Mouse (Mus musculus): ENCODE measurements around the gene Gm17662. TPM values are rescaled to one million over a fixed set of nuclear protein-coding genes. Genes with fewer than 3 reads are reported as not detected.

The Gm17662 gene
- polyA plus RNA-seq, 1 experiment = not detected

GRCm38 (mm10) chr4:104824381-104825077 is 32.6 kb upstream of the Gm17662 start:
- DNase-seq = no peak
- H3K27ac ChIP-seq (ENCODE audit: insufficient read depth, low read length) = no peak overlapping the region
- TF ChIP-seq POLR2A (IDR thresholded peaks at IDR 0.05; ENCODE audit: borderline replicate concordance, insufficient read depth, low read length) (no peak), CTCF (IDR thresholded peaks at IDR 0.05; ENCODE audit: borderline replicate concordance, insufficient read depth, low read depth, low read length) (no peak)
- H3K4me3 ChIP-seq (replicated peaks; ENCODE audit: insufficient read depth, low read depth, low read length) = no peak overlapping the region
- H3K4me1 ChIP-seq (ENCODE audit: control insufficient read depth, insufficient read depth, low read length) = no peaks in the 10 kb centered on the region
- no peaks in the 10 kb centered on the region for H3K27me3 ChIP-seq (ENCODE audit: control insufficient read depth, insufficient read depth, low read length)
- 75% methylated on average over 7 of the region's 7 CpGs for WGBS

DNA sequence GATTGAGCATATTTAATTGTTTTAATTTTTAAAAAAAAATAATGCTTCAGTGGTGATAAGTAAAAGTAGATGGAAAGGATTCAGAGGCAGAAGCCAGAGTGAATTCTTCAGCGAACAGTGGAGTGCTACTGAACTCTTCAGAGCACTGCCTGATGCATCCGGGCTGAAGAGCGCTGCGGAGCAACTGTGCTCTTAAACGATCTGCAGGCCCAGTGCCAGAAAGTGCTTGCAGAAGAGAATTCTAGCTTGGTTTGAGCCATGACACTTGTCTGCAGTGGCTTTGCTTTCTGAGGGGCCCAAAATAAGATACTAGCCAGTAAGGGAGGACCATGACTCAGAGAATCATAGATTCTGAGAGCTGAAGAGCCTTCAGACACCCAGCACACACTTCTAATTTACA is 28.2 kb upstream of the Gm17662 start:
- TF ChIP-seq CTCF (IDR thresholded peaks at IDR 0.05; ENCODE audit: borderline replicate concordance, insufficient read depth, low read depth, low read length) (no peak), POLR2A (IDR thresholded peaks at IDR 0.05; ENCODE audit: borderline replicate concordance, insufficient read depth, low read length) (no peak)
- H3K4me3 ChIP-seq (replicated peaks; ENCODE audit: insufficient read depth, low read depth, low read length) = no peak overlapping the region
- no peak for DNase-seq
- H3K27ac ChIP-seq (ENCODE audit: insufficient read depth, low read length) = no peak overlapping the region
- no peaks in the 10 kb centered on the region for H3K27me3 ChIP-seq (ENCODE audit: control insufficient read depth, insufficient read depth, low read length)
- H3K4me1 ChIP-seq (ENCODE audit: control insufficient read depth, insufficient read depth, low read length) = no peaks in the 10 kb centered on the region
- 11% methylated on average over 5 of the region's 5 CpGs for WGBS

DNA sequence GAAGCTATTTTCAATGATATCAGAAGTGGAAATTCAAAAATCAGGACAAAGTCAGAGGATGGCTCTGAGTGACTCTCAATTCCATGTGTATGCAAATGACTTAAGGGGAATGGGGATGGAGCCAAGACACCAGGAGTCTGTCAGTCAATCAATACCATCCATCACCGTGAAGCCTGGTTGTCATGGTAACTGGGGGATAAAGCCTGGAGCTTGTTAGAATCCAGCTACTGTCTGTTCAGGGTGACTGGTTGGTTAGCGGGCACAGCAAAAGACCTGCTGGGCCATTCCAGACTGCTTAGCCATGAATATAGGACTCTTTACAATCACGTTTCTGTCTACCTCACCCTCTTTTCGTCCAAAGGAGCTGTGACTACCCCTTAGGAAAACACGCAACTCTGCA is 22.0 kb upstream of the Gm17662 start:
- 38% methylated on average over 5 of the region's 5 CpGs for WGBS
- Histone ChIP-seq H3K4me3 (replicated peaks; ENCODE audit: insufficient read depth, low read depth, low read length) (no peak overlapping the region), H3K4me1 (ENCODE audit: control insufficient read depth, insufficient read depth, low read length) (no peaks in the 10 kb centered on the region), H3K27ac (ENCODE audit: insufficient read depth, low read length) (no peak overlapping the region), H3K27me3 (ENCODE audit: control insufficient read depth, insufficient read depth, low read length) (no peaks in the 10 kb centered on the region)
- TF ChIP-seq CTCF (IDR thresholded peaks at IDR 0.05; ENCODE audit: borderline replicate concordance, insufficient read depth, low read depth, low read length) (no peak), POLR2A (IDR thresholded peaks at IDR 0.05; ENCODE audit: borderline replicate concordance, insufficient read depth, low read length) (no peak)
- DNase-seq = no peak

- no peak overlapping the region for H3K4me3 ChIP-seq (replicated peaks; ENCODE audit: insufficient read depth, low read depth, low read length)
- no peaks in the 10 kb centered on the region for H3K27me3 ChIP-seq (ENCODE audit: control insufficient read depth, insufficient read depth, low read length)
- TF ChIP-seq CTCF (IDR thresholded peaks at IDR 0.05; ENCODE audit: borderline replicate concordance, insufficient read depth, low read depth, low read length) (no peak), POLR2A (IDR thresholded peaks at IDR 0.05; ENCODE audit: borderline replicate concordance, insufficient read depth, low read length) (no peak)
- 86% methylated on average over 2 of the region's 2 CpGs for WGBS
- no peak overlapping the region for H3K27ac ChIP-seq (ENCODE audit: insufficient read depth, low read length)
- H3K4me1 ChIP-seq (ENCODE audit: control insufficient read depth, insufficient read depth, low read length) = no peaks in the 10 kb centered on the region
- DNase-seq = no peak
Measured at GRCm38 (mm10) chr4:104838342-104838741, 18.8 kb upstream of the Gm17662 start.

DNA sequence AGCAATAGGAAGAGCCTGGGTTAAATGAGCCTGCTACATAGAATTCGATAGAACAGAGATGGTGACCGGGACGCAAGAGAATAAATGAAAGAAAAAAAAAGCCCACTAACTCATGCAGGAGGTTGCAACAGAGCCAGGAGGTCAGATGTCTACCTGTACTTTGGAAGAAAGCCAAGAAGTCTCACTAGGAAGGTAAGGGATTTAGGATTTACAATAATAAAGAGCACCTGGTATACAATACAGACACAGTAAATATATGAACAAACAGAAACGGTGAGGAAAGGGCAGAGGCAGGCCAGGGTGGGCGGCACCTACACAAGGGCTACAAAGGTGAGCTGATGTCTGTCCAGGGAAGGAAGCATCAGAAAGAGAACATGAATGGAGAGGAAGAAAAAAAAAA is 14.9 kb upstream of the Gm17662 start:
- TF ChIP-seq POLR2A (IDR thresholded peaks at IDR 0.05; ENCODE audit: borderline replicate concordance, insufficient read depth, low read length) = no peak
- no peak for TF ChIP-seq CTCF (IDR thresholded peaks at IDR 0.05; ENCODE audit: borderline replicate concordance, insufficient read depth, low read depth, low read length)
- no peak overlapping the region for H3K4me3 ChIP-seq (replicated peaks; ENCODE audit: insufficient read depth, low read depth, low read length)
- H3K27me3 ChIP-seq (ENCODE audit: control insufficient read depth, insufficient read depth, low read length) = no peaks in the 10 kb centered on the region
- H3K27ac ChIP-seq (ENCODE audit: insufficient read depth, low read length) = no peak overlapping the region
- H3K4me1 ChIP-seq (ENCODE audit: control insufficient read depth, insufficient read depth, low read length) = no peaks in the 10 kb centered on the region
- WGBS = 80% methylated on average over 5 of the region's 5 CpGs
- DNase-seq = no peak

- 82% methylated on average over 4 of the region's 4 CpGs for WGBS
- TF ChIP-seq CTCF (IDR thresholded peaks at IDR 0.05; ENCODE audit: borderline replicate concordance, insufficient read depth, low read depth, low read length) (no peak), POLR2A (IDR thresholded peaks at IDR 0.05; ENCODE audit: borderline replicate concordance, insufficient read depth, low read length) (no peak)
- no peak for DNase-seq
- Histone ChIP-seq H3K4me1 (ENCODE audit: control insufficient read depth, insufficient read depth, low read length) (no peaks in the 10 kb centered on the region), H3K27me3 (ENCODE audit: control insufficient read depth, insufficient read depth, low read length) (no peaks in the 10 kb centered on the region), H3K27ac (ENCODE audit: insufficient read depth, low read length) (no peak overlapping the region), H3K4me3 (replicated peaks; ENCODE audit: insufficient read depth, low read depth, low read length) (no peak overlapping the region)
Measured at GRCm38 (mm10) chr4:104843546-104843945, 13.6 kb upstream of the Gm17662 start.

- Histone ChIP-seq H3K27me3 (ENCODE audit: control insufficient read depth, insufficient read depth, low read length) (no peaks in the 10 kb centered on the region), H3K4me1 (ENCODE audit: control insufficient read depth, insufficient read depth, low read length) (no peaks in the 10 kb centered on the region), H3K27ac (ENCODE audit: insufficient read depth, low read length) (no peak overlapping the region), H3K4me3 (replicated peaks; ENCODE audit: insufficient read depth, low read depth, low read length) (no peak overlapping the region)
- 96% methylated on average over 2 of the region's 2 CpGs for WGBS
- TF ChIP-seq CTCF (IDR thresholded peaks at IDR 0.05; ENCODE audit: borderline replicate concordance, insufficient read depth, low read depth, low read length) (no peak), POLR2A (IDR thresholded peaks at IDR 0.05; ENCODE audit: borderline replicate concordance, insufficient read depth, low read length) (no peak)
- no peak for DNase-seq
Measured at GRCm38 (mm10) chr4:104855216-104855615, 1.9 kb upstream of the Gm17662 start.

DNA sequence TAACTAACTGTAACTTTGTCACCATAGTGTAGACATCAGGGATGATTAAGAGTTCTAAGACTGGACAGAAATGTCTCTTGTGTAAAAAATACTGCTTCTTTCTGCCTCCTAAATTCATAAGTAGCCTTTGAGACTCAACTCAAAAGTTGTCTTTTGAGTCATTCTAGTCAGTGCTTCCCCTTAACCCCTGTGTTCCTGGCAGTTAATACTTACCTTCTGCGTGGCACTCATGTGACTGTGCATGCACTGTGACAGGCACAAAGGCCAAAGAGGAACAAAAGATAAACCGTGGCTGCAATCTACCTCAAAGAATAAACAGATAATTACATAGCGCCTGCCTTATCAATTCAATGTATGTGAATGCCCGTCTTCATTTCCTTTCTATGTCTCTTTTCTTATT is 694 bp downstream of the Gm17662 start:
- TF ChIP-seq CTCF (IDR thresholded peaks at IDR 0.05; ENCODE audit: borderline replicate concordance, insufficient read depth, low read depth, low read length) (no peak), POLR2A (IDR thresholded peaks at IDR 0.05; ENCODE audit: borderline replicate concordance, insufficient read depth, low read length) (no peak)
- WGBS = 78% methylated on average over 4 of the region's 4 CpGs
- no peak for DNase-seq
- Histone ChIP-seq H3K4me1 (ENCODE audit: control insufficient read depth, insufficient read depth, low read length) (no peaks in the 10 kb centered on the region), H3K4me3 (replicated peaks; ENCODE audit: insufficient read depth, low read depth, low read length) (no peak overlapping the region), H3K27ac (ENCODE audit: insufficient read depth, low read length) (no peak overlapping the region), H3K27me3 (ENCODE audit: control insufficient read depth, insufficient read depth, low read length) (no peaks in the 10 kb centered on the region)

Measured in cerebellum, adult 2 months (tissue).